Mouse (Mus musculus) heart, embryonic 14.5 days (tissue): Measurements from ENCODE around the gene Tbck. TPM values are rescaled to one million over a fixed set of nuclear protein-coding genes. Genes with fewer than 3 reads are reported as not detected.

Experiments
- ATAC-seq: fragments of 200-750 bp; cut with Nextera tagmentation; 2 replicates; pipeline ENCODE4 v1.8.0; 2017; ENCODE audit warnings: low read depth, moderate TSS enrichment; ENCODE audit not compliant: insufficient number of reproducible peaks, insufficient read depth, low FRiP score
- H3K27ac ChIP-seq, 2 experiments: fragments of 200-500 bp in 1 of 2; fragments of 300-500 bp in 1 of 2; sonication (generic) in 1 of 2; replicated peaks in 1 of 2; 2 replicates each; pipeline ENCODE4 v1.5.1; 2012 to 2014; ENCODE audit warnings: low read depth in 2 of 2, low read length in 2 of 2, control low read depth in 1 of 2, mild to moderate bottlenecking in 1 of 2, mixed read lengths in 1 of 2; ENCODE audit not compliant: control insufficient read depth in 1 of 2, insufficient read depth in 1 of 2
- H3K27me3 ChIP-seq: fragments of 300-500 bp; sonication (generic); 2 replicates; pipeline ENCODE4 v1.6.1; 2014; ENCODE audit warnings: mild to moderate bottlenecking, low read length, control low read depth; ENCODE audit not compliant: control insufficient read depth, insufficient read depth
- H3K36me3 ChIP-seq: fragments of 300-500 bp; sonication (generic); 2 replicates; pipeline ENCODE4 v1.6.1; 2014; ENCODE audit warnings: mild to moderate bottlenecking, control low read depth, low read length, mixed read lengths; ENCODE audit not compliant: control insufficient read depth, insufficient read depth
- H3K4me1 ChIP-seq, 2 experiments: fragments of 200-500 bp in 1 of 2; fragments of 300-500 bp in 1 of 2; sonication (generic) in 1 of 2; 2 replicates each; pipeline ENCODE4 v1.6.1; 2012 to 2014; ENCODE audit warnings: low read length in 2 of 2, control low read depth in 1 of 2, mixed read lengths in 1 of 2; ENCODE audit not compliant: control insufficient read depth in 2 of 2, insufficient read depth in 2 of 2
- H3K4me2 ChIP-seq: fragments of 300-500 bp; sonication (generic); 2 replicates; pipeline ENCODE4 v1.6.1; 2014; ENCODE audit warnings: mild to moderate bottlenecking, low read length
- H3K4me3 ChIP-seq, 2 experiments: fragments of 200-500 bp in 1 of 2; fragments of 300-500 bp in 1 of 2; sonication (generic) in 1 of 2; 2 replicates each; pipeline ENCODE4 v1.5.1; 2012 to 2014; ENCODE audit warnings: low read length in 2 of 2, mild to moderate bottlenecking in 2 of 2, control low read depth in 1 of 2, low read depth in 1 of 2, moderate library complexity in 1 of 2; ENCODE audit not compliant: control insufficient read depth in 1 of 2, insufficient read depth in 1 of 2
- H3K9ac ChIP-seq: fragments of 300-500 bp; sonication (generic); 2 replicates; pipeline ENCODE4 v1.6.1; 2014; ENCODE audit warnings: mild to moderate bottlenecking, low read length
- H3K9me3 ChIP-seq: fragments of 300-500 bp; sonication (generic); 2 replicates; pipeline ENCODE4 v1.6.1; 2016; ENCODE audit warnings: low read length, control low read depth; ENCODE audit not compliant: control insufficient read depth
- WGBS: fragments of 180-500 bp; shearing (Covaris S2); extraction: QIAGEN DNeasy Blood & Tissue Kit; methylation state at CpG from one replicate; pipeline ENCODE4 v1.1.7; 2014; 5-methylcytosine and 5-hydroxymethylcytosine counted together
- polyA plus RNA-seq: library from polyadenylated mRNA; unstranded; fragments of >200 nt; fragmentation: Nextera tagmentation; extraction: Ambion mirVana; gene quantifications from 2 replicates; pipeline ENCODE4 v1.2.1, GENCODE M21; 2014

The Tbck gene
- 13.5 and 15.9 TPM in 2 replicates for polyA plus RNA-seq

DNA sequence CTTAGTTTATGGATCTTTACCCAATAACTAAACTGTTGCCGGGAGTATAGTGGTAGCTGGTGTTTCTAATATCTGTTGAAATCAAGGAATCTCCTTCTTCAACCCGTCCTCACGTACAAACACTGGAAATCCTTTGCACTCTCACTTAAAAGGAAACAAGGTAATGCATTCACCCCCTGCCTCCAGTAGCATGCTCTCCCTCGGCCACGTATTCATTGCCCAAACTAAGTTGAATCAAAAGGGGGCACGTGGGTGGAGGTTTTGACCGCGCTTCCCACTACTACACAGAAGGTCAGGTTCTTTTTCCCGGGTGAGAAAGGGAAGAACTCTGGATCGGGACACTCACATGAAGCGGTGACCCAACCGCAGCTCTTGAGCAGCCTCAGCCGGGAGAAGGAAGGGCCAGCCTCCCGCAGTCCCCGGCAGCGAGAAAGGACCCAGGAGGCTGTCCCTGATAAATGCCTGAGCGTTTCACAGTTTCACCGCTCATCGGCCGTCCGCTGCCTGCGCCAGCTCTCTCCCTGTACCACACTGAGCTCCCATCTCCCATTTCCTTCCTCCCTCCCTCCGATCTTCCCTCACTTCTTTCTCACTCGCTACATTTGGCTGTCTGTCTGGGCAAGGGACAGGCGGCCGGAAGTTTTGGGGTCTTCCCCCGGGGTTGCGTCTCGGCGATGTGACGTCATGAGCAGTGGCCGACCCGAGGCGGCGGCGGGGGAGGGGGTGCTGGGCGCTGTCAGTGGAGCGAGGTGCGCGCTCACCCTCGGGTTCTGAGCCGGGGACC, at the start of gene Tbck:
Gene Tbck, plus strand, starts transcription at position 698 of the 784 bp plus-strand sequence.
- peak within 1 kb of the TSS; percentile 65 for H3K4me2 ChIP-seq
- no peaks in the 10 kb centered on the region for H3K9me3 ChIP-seq
- H3K27ac ChIP-seq, result peak within 1 kb of the TSS; percentile 94 to 98
- peaks cover 16% of the 10 kb centered on the region for H3K36me3 ChIP-seq
- H3K4me1 ChIP-seq, result peaks cover 2 to 18% of the 10 kb centered on the region in 2 experiments
- no peaks in the 10 kb centered on the region for H3K27me3 ChIP-seq
- ATAC-seq, result peak; percentile 94
- under 1% methylated on average over 41 of the region's 42 CpGs for WGBS
- H3K9ac ChIP-seq, result peak within 1 kb of the TSS; percentile 90
- peak within 1 kb of the TSS; percentile 77 to 97 for H3K4me3 ChIP-seq

DNA sequence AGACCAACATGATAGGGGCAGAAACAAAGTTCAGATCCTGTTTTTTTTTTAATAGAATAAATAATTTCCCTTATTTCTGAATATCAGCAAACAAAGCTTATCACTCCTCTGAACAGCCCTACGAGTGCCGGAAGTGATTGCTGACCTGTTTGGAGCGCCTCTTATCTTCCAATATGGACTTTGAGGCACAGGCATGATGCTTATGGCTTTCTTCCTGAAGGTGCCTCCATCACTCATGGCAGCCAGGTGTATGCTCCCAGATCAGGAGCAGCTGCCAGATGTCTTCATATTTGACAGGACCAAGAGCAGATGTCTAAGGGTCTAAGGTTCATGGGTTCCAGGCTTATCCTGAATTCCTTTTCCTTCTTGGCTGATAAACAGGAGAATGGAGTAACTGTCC, 46.9 kb upstream of the Tbck start:
- Histone ChIP-seq H3K4me3 (no peak overlapping the region), H3K36me3 (no peaks in the 10 kb centered on the region), H3K9ac (no peak overlapping the region), H3K4me1 (no peaks in the 10 kb centered on the region), H3K9me3 (no peaks in the 10 kb centered on the region), H3K27ac (no peak overlapping the region), H3K27me3 (no peaks in the 10 kb centered on the region), H3K4me2 (no peak overlapping the region)
- 72% methylated on average over 3 of the region's 3 CpGs for WGBS
- ATAC-seq, result no peak

- WGBS, result 73% methylated on average over 4 of the region's 4 CpGs
- no peak overlapping the region for H3K4me3 ChIP-seq
- H3K4me2 ChIP-seq, result no peak overlapping the region
- H3K27ac ChIP-seq, result no peak overlapping the region
- H3K9me3 ChIP-seq, result no peaks in the 10 kb centered on the region
- H3K9ac ChIP-seq, result no peak overlapping the region
- no peaks in the 10 kb centered on the region for H3K27me3 ChIP-seq
- ATAC-seq, result no peak
- no peaks in the 10 kb centered on the region for H3K36me3 ChIP-seq
- H3K4me1 ChIP-seq, result no peaks in the 10 kb centered on the region
These were observed 39.9 kb upstream of the Tbck start for GRCm38 (mm10) chr3:132644071-132644470.

DNA sequence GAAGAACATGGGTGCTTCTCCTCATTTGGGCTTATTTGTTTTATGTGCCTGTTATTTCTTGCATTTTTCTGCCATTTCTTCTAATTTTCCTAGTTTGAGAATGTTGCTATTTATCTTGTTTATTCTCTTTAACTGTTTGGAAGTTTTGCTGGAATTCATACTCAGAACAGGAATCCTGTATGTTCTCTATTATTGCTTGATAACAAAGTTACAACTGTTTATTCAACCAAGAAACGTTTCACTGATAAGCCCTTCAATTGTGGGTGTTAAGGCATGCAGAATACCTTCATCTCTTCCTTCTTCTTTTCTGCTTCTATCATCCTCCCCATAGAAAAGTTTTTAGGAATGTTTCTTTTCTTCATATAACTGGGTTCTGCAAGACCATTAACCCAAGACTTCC, 37.1 kb upstream of the Tbck start:
- no peaks in the 10 kb centered on the region for H3K27me3 ChIP-seq
- H3K36me3 ChIP-seq, result no peaks in the 10 kb centered on the region
- ATAC-seq, result no peak
- 23% methylated on average over 1 of the region's 1 CpGs for WGBS
- no peak overlapping the region for H3K4me2 ChIP-seq
- H3K9ac ChIP-seq, result no peak overlapping the region
- no peaks in the 10 kb centered on the region for H3K9me3 ChIP-seq
- no peak overlapping the region for H3K4me3 ChIP-seq
- H3K27ac ChIP-seq, result no peak overlapping the region
- no peaks in the 10 kb centered on the region for H3K4me1 ChIP-seq

GRCm38 (mm10) chr3:132649368-132649767, 34.6 kb upstream of the Tbck start:
- Histone ChIP-seq H3K27ac (no peak overlapping the region), H3K27me3 (no peaks in the 10 kb centered on the region)
- WGBS, result 76% methylated on average over 7 of the region's 7 CpGs

GRCm38 (mm10) chr3:132650191-132650590, 33.8 kb upstream of the Tbck start:
- H3K36me3 ChIP-seq, result no peaks in the 10 kb centered on the region
- H3K4me2 ChIP-seq, result no peak overlapping the region
- no peak overlapping the region for H3K4me3 ChIP-seq
- no peak overlapping the region for H3K9ac ChIP-seq
- 75% methylated on average over 5 of the region's 5 CpGs for WGBS
- H3K27ac ChIP-seq, result no peak overlapping the region
- no peaks in the 10 kb centered on the region for H3K4me1 ChIP-seq
- ATAC-seq, result no peak
- no peaks in the 10 kb centered on the region for H3K27me3 ChIP-seq
- no peaks in the 10 kb centered on the region for H3K9me3 ChIP-seq

More at GRCm38 (mm10) chr3:132649368-132649767, 34.6 kb upstream of the Tbck start:
- Histone ChIP-seq H3K36me3 (no peaks in the 10 kb centered on the region), H3K9me3 (no peaks in the 10 kb centered on the region), H3K4me1 (no peaks in the 10 kb centered on the region), H3K9ac (no peak overlapping the region), H3K4me3 (no peak overlapping the region), H3K4me2 (no peak overlapping the region)
- ATAC-seq, result no peak

DNA sequence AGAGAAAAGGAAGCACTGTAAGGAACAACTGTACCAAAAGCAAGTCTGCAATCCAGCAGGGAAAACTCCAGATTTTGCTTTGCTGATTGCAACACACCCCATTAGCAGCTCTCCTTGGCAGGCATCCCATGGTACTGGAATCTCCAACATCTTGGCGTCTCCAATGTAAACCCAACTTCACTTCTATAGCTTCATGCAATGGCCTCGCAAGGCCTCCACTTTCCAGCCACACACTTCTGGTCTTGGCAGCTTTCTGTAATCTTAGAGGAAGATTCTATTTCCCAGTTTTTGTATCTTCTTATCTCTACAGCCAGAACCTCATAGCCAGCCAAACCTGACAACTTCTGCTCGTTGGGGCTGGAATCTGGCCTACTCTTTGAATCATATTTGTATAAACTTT, 32.2 kb upstream of the Tbck start:
- Histone ChIP-seq H3K4me1 (no peaks in the 10 kb centered on the region), H3K9me3 (no peaks in the 10 kb centered on the region), H3K27ac (no peak overlapping the region), H3K9ac (no peak overlapping the region), H3K36me3 (no peaks in the 10 kb centered on the region), H3K27me3 (no peaks in the 10 kb centered on the region), H3K4me3 (no peak overlapping the region), H3K4me2 (no peak overlapping the region)
- WGBS, result 70% methylated on average over 3 of the region's 3 CpGs
- no peak for ATAC-seq

DNA sequence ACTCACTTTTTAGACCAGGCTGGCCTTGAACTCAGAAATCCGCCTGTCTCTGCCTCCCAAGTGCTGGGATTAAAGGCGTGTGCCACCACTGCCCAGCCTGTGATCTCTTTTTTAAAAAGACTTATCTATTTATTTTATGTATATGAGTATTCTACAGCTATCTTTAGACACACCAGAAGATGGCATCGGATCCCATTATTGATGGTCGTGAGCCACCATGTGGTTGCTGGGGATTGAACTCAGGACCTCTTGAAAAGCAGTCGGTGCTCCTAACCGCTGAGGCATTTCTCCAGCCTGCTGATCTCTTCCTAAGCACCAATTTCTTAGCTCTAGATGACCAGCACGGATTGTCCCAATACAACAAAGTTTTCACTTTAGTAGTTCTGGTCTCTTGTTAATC, 30.0 kb upstream of the Tbck start:
- Histone ChIP-seq H3K4me2 (no peak overlapping the region), H3K9ac (no peak overlapping the region), H3K27me3 (no peaks in the 10 kb centered on the region), H3K9me3 (no peaks in the 10 kb centered on the region), H3K4me3 (no peak overlapping the region), H3K36me3 (peaks cover 7% of the 10 kb centered on the region), H3K4me1 (no peaks in the 10 kb centered on the region), H3K27ac (no peak overlapping the region)
- WGBS, result 87% methylated on average over 7 of the region's 7 CpGs
- ATAC-seq, result no peak
